Mouse (Mus musculus): ENCODE measurements at regions not wholly inside any gene's neighbourhood (a gene's known extent, or its start where the extent isn't known, plus 50 kb on each side); places are given as distances from the start of the nearest gene placed in this dataset.

GRCm38 (mm10) chr4:55938383-55938782 lies 406.1 kb upstream of the Klf4 start:
- ATAC-seq (no peak), DNase-seq (ENCODE audit: low spot score) (peak; percentile 12)
- no peaks in the 10 kb centered on the region for H3K27me3 ChIP-seq (replicated peaks; ENCODE audit: control insufficient read depth, insufficient read depth, low read length)
- no peak overlapping the region for H3K4me3 ChIP-seq (ENCODE audit: low read depth, low read length)
- no peaks in the 10 kb centered on the region for H3K4me1 ChIP-seq (ENCODE audit: control insufficient read depth, insufficient read depth, low read length)
- no peak overlapping the region for H3K4me2 ChIP-seq (ENCODE audit: low read length)
- H3K9me3 ChIP-seq (replicated peaks; ENCODE audit: control insufficient read depth, low read length) = no peaks in the 10 kb centered on the region
- no peak overlapping the region for H3K9ac ChIP-seq (ENCODE audit: low read length)
- 64% methylated on average over 4 of the region's 4 CpGs for WGBS
- H3K27ac ChIP-seq (ENCODE audit: low read depth, low read length) = no peak overlapping the region
- no peaks in the 10 kb centered on the region for H3K36me3 ChIP-seq (ENCODE audit: control insufficient read depth, insufficient read depth, low read length)

- Histone ChIP-seq H3K9me3 (replicated peaks; ENCODE audit: control insufficient read depth, low read length) (no peaks in the 10 kb centered on the region), H3K36me3 (ENCODE audit: control insufficient read depth, insufficient read depth, low read length) (no peaks in the 10 kb centered on the region), H3K9ac (ENCODE audit: low read length) (no peak overlapping the region), H3K4me3 (ENCODE audit: low read depth, low read length) (no peak overlapping the region), H3K4me1 (ENCODE audit: control insufficient read depth, insufficient read depth, low read length) (no peaks in the 10 kb centered on the region), H3K27me3 (replicated peaks; ENCODE audit: control insufficient read depth, insufficient read depth, low read length) (no peaks in the 10 kb centered on the region), H3K27ac (ENCODE audit: low read depth, low read length) (no peak overlapping the region), H3K4me2 (ENCODE audit: low read length) (no peak overlapping the region)
- WGBS = 80% methylated on average over 1 of the region's 1 CpGs
- DNase-seq (ENCODE audit: low spot score) (no peak), ATAC-seq (no peak)
Observed at GRCm38 (mm10) chr4:55937833-55938232, 405.6 kb upstream of the Klf4 start.

- Histone ChIP-seq H3K36me3 (ENCODE audit: control insufficient read depth, insufficient read depth, low read length) (no peaks in the 10 kb centered on the region), H3K4me2 (ENCODE audit: low read length) (peak overlapping the region; percentile 45), H3K27me3 (replicated peaks; ENCODE audit: control insufficient read depth, insufficient read depth, low read length) (no peaks in the 10 kb centered on the region), H3K9me3 (replicated peaks; ENCODE audit: control insufficient read depth, low read length) (no peaks in the 10 kb centered on the region), H3K9ac (ENCODE audit: low read length) (no peak overlapping the region), H3K4me3 (ENCODE audit: low read depth, low read length) (peak overlapping the region; percentile 11; the same call in 1 of the 2 replicates), H3K4me1 (ENCODE audit: control insufficient read depth, insufficient read depth, low read length) (peaks cover 17% of the 10 kb centered on the region), H3K27ac (ENCODE audit: low read depth, low read length) (peak overlapping the region; percentile 62)
- DNase-seq (ENCODE audit: low spot score) = peak; percentile 90
- 6% methylated on average over 11 of the region's 11 CpGs for WGBS
- peak; percentile 95 for ATAC-seq
Observed at GRCm38 (mm10) chr4:55929141-55929782, 397.0 kb upstream of the Klf4 start.

GRCm38 (mm10) chr4:55928670-55929069 lies 396.4 kb upstream of the Klf4 start:
- H3K4me2 ChIP-seq (ENCODE audit: low read length) = peak overlapping the region; percentile 45
- H3K4me1 ChIP-seq (ENCODE audit: control insufficient read depth, insufficient read depth, low read length) = peaks cover 17% of the 10 kb centered on the region
- ATAC-seq = peak; percentile 47
- H3K9ac ChIP-seq (ENCODE audit: low read length) = peak overlapping the region; percentile 25; the same call in 1 of the 2 replicates
- WGBS = 14% methylated on average over 11 of the region's 11 CpGs
- peak; percentile 66 for DNase-seq (ENCODE audit: low spot score)
- no peaks in the 10 kb centered on the region for H3K27me3 ChIP-seq (replicated peaks; ENCODE audit: control insufficient read depth, insufficient read depth, low read length)
- H3K27ac ChIP-seq (ENCODE audit: low read depth, low read length) = peak overlapping the region; percentile 62
- H3K36me3 ChIP-seq (ENCODE audit: control insufficient read depth, insufficient read depth, low read length) = no peaks in the 10 kb centered on the region
- H3K4me3 ChIP-seq (ENCODE audit: low read depth, low read length) = peak overlapping the region; percentile 11; the same call in 1 of the 2 replicates
- no peaks in the 10 kb centered on the region for H3K9me3 ChIP-seq (replicated peaks; ENCODE audit: control insufficient read depth, low read length)

- WGBS = 62% methylated on average over 6 of the region's 6 CpGs
- H3K9me3 ChIP-seq (replicated peaks; ENCODE audit: control insufficient read depth, low read length) = no peaks in the 10 kb centered on the region
- peaks cover 17% of the 10 kb centered on the region for H3K4me1 ChIP-seq (ENCODE audit: control insufficient read depth, insufficient read depth, low read length)
- H3K36me3 ChIP-seq (ENCODE audit: control insufficient read depth, insufficient read depth, low read length) = no peaks in the 10 kb centered on the region
- no peak overlapping the region; the same call in 1 of the 2 replicates for H3K4me2 ChIP-seq (ENCODE audit: low read length)
- ATAC-seq (no peak), DNase-seq (ENCODE audit: low spot score) (peak; percentile 10)
- H3K4me3 ChIP-seq (ENCODE audit: low read depth, low read length) = no peak overlapping the region
- H3K9ac ChIP-seq (ENCODE audit: low read length) = no peak overlapping the region
- H3K27me3 ChIP-seq (replicated peaks; ENCODE audit: control insufficient read depth, insufficient read depth, low read length) = no peaks in the 10 kb centered on the region
- peak overlapping the region; percentile 62 for H3K27ac ChIP-seq (ENCODE audit: low read depth, low read length)
Observed at GRCm38 (mm10) chr4:55928196-55928595, 395.9 kb upstream of the Klf4 start.

GRCm38 (mm10) chr4:55927391-55927790 lies 395.1 kb upstream of the Klf4 start:
- H3K9me3 ChIP-seq (replicated peaks; ENCODE audit: control insufficient read depth, low read length) = no peaks in the 10 kb centered on the region
- H3K4me3 ChIP-seq (ENCODE audit: low read depth, low read length) = no peak overlapping the region
- no peaks in the 10 kb centered on the region for H3K36me3 ChIP-seq (ENCODE audit: control insufficient read depth, insufficient read depth, low read length)
- WGBS = 93% methylated on average over 4 of the region's 4 CpGs
- peaks cover 17% of the 10 kb centered on the region for H3K4me1 ChIP-seq (ENCODE audit: control insufficient read depth, insufficient read depth, low read length)
- no peak overlapping the region for H3K9ac ChIP-seq (ENCODE audit: low read length)
- no peak overlapping the region for H3K27ac ChIP-seq (ENCODE audit: low read depth, low read length)
- no peak for DNase-seq (ENCODE audit: low spot score)
- no peaks in the 10 kb centered on the region for H3K27me3 ChIP-seq (replicated peaks; ENCODE audit: control insufficient read depth, insufficient read depth, low read length)
- no peak for ATAC-seq
- H3K4me2 ChIP-seq (ENCODE audit: low read length) = no peak overlapping the region

- peaks cover 17% of the 10 kb centered on the region for H3K4me1 ChIP-seq (ENCODE audit: control insufficient read depth, insufficient read depth, low read length)
- 86% methylated on average over 3 of the region's 3 CpGs for WGBS
- no peak overlapping the region for H3K9ac ChIP-seq (ENCODE audit: low read length)
- no peak overlapping the region for H3K27ac ChIP-seq (ENCODE audit: low read depth, low read length)
- no peak for DNase-seq (ENCODE audit: low spot score)
- H3K27me3 ChIP-seq (replicated peaks; ENCODE audit: control insufficient read depth, insufficient read depth, low read length) = no peaks in the 10 kb centered on the region
- no peak overlapping the region for H3K4me3 ChIP-seq (ENCODE audit: low read depth, low read length)
- no peak for ATAC-seq
- no peak overlapping the region for H3K4me2 ChIP-seq (ENCODE audit: low read length)
- no peaks in the 10 kb centered on the region for H3K9me3 ChIP-seq (replicated peaks; ENCODE audit: control insufficient read depth, low read length)
- H3K36me3 ChIP-seq (ENCODE audit: control insufficient read depth, insufficient read depth, low read length) = no peaks in the 10 kb centered on the region
Observed at GRCm38 (mm10) chr4:55924974-55925373, 392.7 kb upstream of the Klf4 start.

GRCm38 (mm10) chr4:55921217-55921616 lies 389.0 kb upstream of the Klf4 start:
- Histone ChIP-seq H3K36me3 (ENCODE audit: control insufficient read depth, insufficient read depth, low read length) (no peaks in the 10 kb centered on the region), H3K27ac (ENCODE audit: low read depth, low read length) (no peak overlapping the region), H3K4me3 (ENCODE audit: low read depth, low read length) (no peak overlapping the region), H3K27me3 (replicated peaks; ENCODE audit: control insufficient read depth, insufficient read depth, low read length) (no peaks in the 10 kb centered on the region), H3K4me1 (ENCODE audit: control insufficient read depth, insufficient read depth, low read length) (no peaks in the 10 kb centered on the region), H3K9me3 (replicated peaks; ENCODE audit: control insufficient read depth, low read length) (no peaks in the 10 kb centered on the region), H3K9ac (ENCODE audit: low read length) (no peak overlapping the region), H3K4me2 (ENCODE audit: low read length) (no peak overlapping the region)
- DNase-seq (ENCODE audit: low spot score) (peak; percentile 15), ATAC-seq (no peak)
- WGBS = 61% methylated on average over 4 of the region's 4 CpGs

- H3K4me3 ChIP-seq (ENCODE audit: low read depth, low read length) = no peak overlapping the region
- ATAC-seq = no peak
- 80% methylated on average over 12 of the region's 12 CpGs for WGBS
- DNase-seq (ENCODE audit: low spot score) = no peak
- H3K27ac ChIP-seq (ENCODE audit: low read depth, low read length) = no peak overlapping the region
- no peaks in the 10 kb centered on the region for H3K27me3 ChIP-seq (replicated peaks; ENCODE audit: control insufficient read depth, insufficient read depth, low read length)
- no peaks in the 10 kb centered on the region for H3K4me1 ChIP-seq (ENCODE audit: control insufficient read depth, insufficient read depth, low read length)
- H3K9me3 ChIP-seq (replicated peaks; ENCODE audit: control insufficient read depth, low read length) = no peaks in the 10 kb centered on the region
- H3K36me3 ChIP-seq (ENCODE audit: control insufficient read depth, insufficient read depth, low read length) = no peaks in the 10 kb centered on the region
- H3K9ac ChIP-seq (ENCODE audit: low read length) = no peak overlapping the region
- no peak overlapping the region for H3K4me2 ChIP-seq (ENCODE audit: low read length)
Observed at GRCm38 (mm10) chr4:55894116-55894885, 362.0 kb upstream of the Klf4 start.

All from forebrain, embryonic 14.5 days (tissue).